Mouse (Mus musculus) heart, embryonic 15.5 days (tissue): ENCODE measurements at regions not wholly inside any gene's neighbourhood (a gene's known extent, or its start where the extent isn't known, plus 50 kb on each side); places are given as distances from the start of the nearest gene placed in this dataset.

ENCODE experiments used
- ATAC-seq: fragments of 200-750 bp; cut with Nextera tagmentation; replicated peaks from 2 replicates; pipeline ENCODE4 v1.8.0; 2017; ENCODE audit warnings: low read depth, moderate TSS enrichment; ENCODE audit not compliant: insufficient number of reproducible peaks, insufficient read depth, low FRiP score
- H3K27ac ChIP-seq: fragments of 300-500 bp; sonication (generic); 2 replicates; pipeline ENCODE4 v1.5.1; 2015; ENCODE audit warnings: mild to moderate bottlenecking, inconsistent platforms
- H3K27me3 ChIP-seq: fragments of 300-500 bp; sonication (generic); 2 replicates; pipeline ENCODE4 v1.6.1; 2015; ENCODE audit warnings: inconsistent platforms
- H3K36me3 ChIP-seq: fragments of 300-500 bp; sonication (generic); 2 replicates; pipeline ENCODE4 v1.6.1; 2015; ENCODE audit warnings: mild to moderate bottlenecking, inconsistent platforms
- H3K4me1 ChIP-seq: fragments of 300-500 bp; sonication (generic); replicated peaks from 2 replicates; pipeline ENCODE4 v1.6.1; 2015; ENCODE audit warnings: inconsistent platforms
- H3K4me2 ChIP-seq: fragments of 300-500 bp; sonication (generic); 2 replicates; pipeline ENCODE4 v1.6.1; 2015; ENCODE audit warnings: inconsistent platforms, mild to moderate bottlenecking, moderate library complexity
- H3K4me3 ChIP-seq: fragments of 300-500 bp; sonication (generic); 2 replicates; pipeline ENCODE4 v1.5.1; 2015; ENCODE audit warnings: mild to moderate bottlenecking, inconsistent platforms
- H3K9ac ChIP-seq: fragments of 300-500 bp; sonication (generic); 2 replicates; pipeline ENCODE4 v1.6.1; 2015; ENCODE audit warnings: mild to moderate bottlenecking, inconsistent platforms
- H3K9me3 ChIP-seq: fragments of 300-500 bp; sonication (generic); replicated peaks from 2 replicates; pipeline ENCODE4 v1.6.1; 2016; ENCODE audit warnings: inconsistent platforms
- WGBS: fragments of 180-500 bp; shearing (Covaris S2); methylation state at CpG from one replicate; pipeline ENCODE4 v1.1.7; 2015; ENCODE audit warnings: mixed read lengths; 5-methylcytosine and 5-hydroxymethylcytosine counted together

DNA sequence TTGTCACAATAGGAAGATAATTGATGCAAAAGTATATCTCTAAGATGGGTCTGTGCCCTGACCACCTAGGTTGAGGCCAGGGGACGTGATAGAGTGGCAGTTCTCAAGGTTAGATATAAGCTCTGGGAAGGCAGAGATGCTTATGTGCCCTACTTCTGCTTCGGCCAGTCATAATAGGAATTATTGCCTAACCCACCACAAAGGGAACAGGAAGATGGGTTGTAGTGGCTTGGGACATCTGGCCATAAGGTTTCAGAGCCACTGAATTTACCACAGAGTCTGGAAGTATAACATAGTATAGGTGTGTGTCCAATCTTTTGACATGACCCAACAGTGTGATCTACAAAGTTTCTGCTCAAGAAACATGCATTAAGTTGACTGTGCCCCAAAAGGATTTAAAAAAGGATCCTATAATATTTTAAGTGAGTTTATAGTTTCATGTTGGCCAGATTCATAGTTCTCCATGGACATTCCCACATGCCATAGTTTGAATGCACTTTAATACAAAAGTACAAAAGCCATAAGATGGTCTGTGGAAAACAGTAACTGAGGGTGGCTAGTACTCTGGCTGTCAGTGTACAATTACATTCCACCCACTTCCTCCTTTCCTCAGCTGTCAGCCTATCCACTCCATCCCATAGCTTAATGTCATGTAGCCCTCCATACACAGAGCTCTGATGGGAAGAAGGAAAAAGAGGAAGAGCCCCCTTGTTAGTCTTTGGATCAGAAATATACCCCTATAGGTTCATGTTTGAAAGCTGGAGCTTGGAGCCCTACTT is 508.3 kb downstream of the Insc start:
- Histone ChIP-seq H3K9ac (no peak overlapping the region), H3K27me3 (no peaks in the 10 kb centered on the region), H3K4me2 (no peak overlapping the region), H3K4me1 (no peaks in the 10 kb centered on the region; the same call in 1 of the 2 replicates), H3K36me3 (no peaks in the 10 kb centered on the region), H3K4me3 (no peak overlapping the region), H3K9me3 (no peaks in the 10 kb centered on the region), H3K27ac (no peak overlapping the region)
- no peak for ATAC-seq
- WGBS, result 86% methylated on average over 2 of the region's 2 CpGs

DNA sequence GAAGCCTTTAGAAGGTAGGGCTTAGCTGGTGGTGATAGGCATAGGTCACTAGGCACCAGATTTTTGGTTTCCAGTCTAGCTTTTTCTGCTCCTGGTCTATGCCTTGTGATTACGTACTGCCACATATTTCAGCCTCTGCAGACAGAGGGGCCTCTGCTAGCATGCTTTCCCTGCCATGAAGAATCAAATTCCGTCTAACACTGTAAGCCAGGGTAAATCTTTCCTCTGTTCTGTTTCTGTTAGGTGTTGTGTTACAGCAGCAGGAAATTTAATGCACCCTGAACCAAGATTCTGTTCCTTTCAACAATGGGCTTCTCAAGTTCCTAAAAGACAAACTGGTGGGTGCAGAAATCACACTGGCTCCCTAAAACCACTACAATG is 508.9 kb downstream of the Insc start:
- Histone ChIP-seq H3K27ac (no peak overlapping the region), H3K36me3 (no peaks in the 10 kb centered on the region), H3K9me3 (no peaks in the 10 kb centered on the region), H3K9ac (no peak overlapping the region), H3K4me3 (no peak overlapping the region), H3K4me1 (no peaks in the 10 kb centered on the region; the same call in 1 of the 2 replicates), H3K4me2 (no peak overlapping the region), H3K27me3 (no peaks in the 10 kb centered on the region)
- WGBS, result 69% methylated on average over 2 of the region's 2 CpGs
- ATAC-seq, result no peak

DNA sequence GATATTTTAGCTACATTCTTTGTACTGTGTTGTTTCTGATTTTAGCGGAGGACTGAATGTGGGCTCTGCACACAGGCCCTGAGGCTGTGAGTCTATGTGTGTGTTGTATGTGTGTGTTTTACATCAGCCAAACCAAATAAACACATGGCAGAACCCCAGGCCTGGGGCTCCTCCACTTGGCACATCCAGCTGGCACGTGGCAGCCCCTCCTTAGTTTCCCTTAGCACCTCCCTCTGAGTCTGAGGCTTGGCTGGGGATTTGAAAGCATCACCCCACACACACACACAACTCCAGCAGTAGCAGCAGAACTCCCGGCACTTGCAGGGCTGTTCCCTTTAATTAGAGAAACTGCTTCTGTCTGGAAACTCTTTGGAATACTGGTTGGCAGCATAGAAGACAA is 515.1 kb downstream of the Insc start:
- H3K4me1 ChIP-seq, result no peaks in the 10 kb centered on the region; the same call in 1 of the 2 replicates
- H3K9me3 ChIP-seq, result no peaks in the 10 kb centered on the region
- no peaks in the 10 kb centered on the region for H3K36me3 ChIP-seq
- ATAC-seq, result no peak
- H3K9ac ChIP-seq, result no peak overlapping the region
- no peak overlapping the region for H3K4me2 ChIP-seq
- no peak overlapping the region for H3K4me3 ChIP-seq
- H3K27me3 ChIP-seq, result no peaks in the 10 kb centered on the region
- H3K27ac ChIP-seq, result no peak overlapping the region
- WGBS, result 45% methylated on average over 3 of the region's 3 CpGs

DNA sequence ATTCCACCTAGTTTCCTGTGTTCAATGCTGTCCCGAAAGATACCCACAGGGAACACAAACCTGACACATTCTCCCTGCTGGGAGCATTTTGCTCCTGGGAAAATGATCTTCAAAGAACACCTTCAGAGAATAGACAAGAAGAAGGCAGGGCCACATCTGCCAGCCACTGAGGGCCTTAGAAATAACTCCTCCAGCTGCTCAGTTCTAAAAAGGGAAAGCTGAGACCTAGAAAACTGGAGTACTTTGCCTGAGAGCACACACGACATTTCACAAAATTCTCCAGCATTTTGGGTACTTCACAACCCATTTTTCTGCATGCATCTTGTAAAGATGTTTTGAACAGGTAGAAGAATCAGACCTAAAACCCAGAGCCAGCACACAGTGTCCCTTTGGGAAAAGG is 519.6 kb downstream of the Insc start:
- WGBS, result 80% methylated on average over 2 of the region's 2 CpGs
- H3K4me1 ChIP-seq, result no peaks in the 10 kb centered on the region

DNA sequence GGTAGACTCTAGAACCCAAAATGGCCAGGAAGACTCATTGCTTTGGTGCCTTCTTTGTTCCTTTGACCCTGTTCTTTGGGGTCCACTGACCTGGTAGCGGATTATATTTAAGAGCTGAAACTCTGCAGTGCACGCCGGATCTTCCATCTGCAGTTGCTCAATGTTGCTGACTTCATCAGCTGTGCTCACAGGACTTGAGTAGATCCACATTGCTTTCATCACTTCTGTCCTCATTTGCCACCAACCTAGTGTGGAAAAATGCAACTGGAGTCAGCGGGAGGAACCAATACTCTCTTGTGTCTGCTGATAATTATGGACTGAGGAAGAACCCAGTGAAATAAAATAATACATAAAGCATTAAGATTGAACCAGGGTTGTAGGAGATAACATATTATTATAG is 522.6 kb downstream of the Insc start:
- H3K4me2 ChIP-seq, result no peak overlapping the region
- no peak overlapping the region for H3K4me3 ChIP-seq
- no peak overlapping the region for H3K9ac ChIP-seq
- no peaks in the 10 kb centered on the region for H3K9me3 ChIP-seq
- no peaks in the 10 kb centered on the region for H3K4me1 ChIP-seq
- H3K27ac ChIP-seq, result no peak overlapping the region
- no peaks in the 10 kb centered on the region for H3K36me3 ChIP-seq
- ATAC-seq, result no peak
- H3K27me3 ChIP-seq, result no peaks in the 10 kb centered on the region
- 61% methylated on average over 4 of the region's 4 CpGs for WGBS

More for the DNA sequence above, 519.6 kb downstream of the Insc start:
- H3K27ac ChIP-seq, result no peak overlapping the region
- H3K4me2 ChIP-seq, result no peak overlapping the region
- H3K36me3 ChIP-seq, result no peaks in the 10 kb centered on the region
- H3K4me3 ChIP-seq, result no peak overlapping the region
- H3K9me3 ChIP-seq, result no peaks in the 10 kb centered on the region
- ATAC-seq, result no peak
- H3K27me3 ChIP-seq, result no peaks in the 10 kb centered on the region
- H3K9ac ChIP-seq, result no peak overlapping the region

DNA sequence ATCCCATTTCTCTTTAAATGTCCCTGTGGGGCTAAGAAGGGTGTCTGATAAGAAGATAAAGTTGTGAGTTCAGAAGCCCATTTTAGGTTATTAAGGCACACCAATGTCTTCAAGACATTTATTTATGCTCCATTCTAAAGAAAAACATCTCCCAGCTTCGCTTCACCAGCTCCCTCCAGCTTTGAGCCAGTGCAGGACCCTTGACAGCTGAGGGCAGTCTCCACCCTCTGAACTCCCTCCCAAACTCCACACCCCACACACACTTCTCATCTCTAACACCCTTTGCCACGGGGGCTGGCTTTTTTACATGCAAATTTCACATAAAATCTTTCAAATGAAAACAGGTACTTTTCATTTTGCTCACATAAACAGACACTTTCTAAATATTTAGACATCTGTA is 527.3 kb downstream of the Insc start:
- H3K4me2 ChIP-seq, result no peak overlapping the region
- no peak overlapping the region for H3K9ac ChIP-seq
- no peaks in the 10 kb centered on the region for H3K4me1 ChIP-seq
- no peak overlapping the region for H3K4me3 ChIP-seq
- no peaks in the 10 kb centered on the region for H3K9me3 ChIP-seq
- H3K36me3 ChIP-seq, result no peaks in the 10 kb centered on the region
- no peak for ATAC-seq
- H3K27ac ChIP-seq, result no peak overlapping the region
- no peaks in the 10 kb centered on the region for H3K27me3 ChIP-seq
- 31% methylated on average over 2 of the region's 2 CpGs for whole genome bisulfite sequencing

DNA sequence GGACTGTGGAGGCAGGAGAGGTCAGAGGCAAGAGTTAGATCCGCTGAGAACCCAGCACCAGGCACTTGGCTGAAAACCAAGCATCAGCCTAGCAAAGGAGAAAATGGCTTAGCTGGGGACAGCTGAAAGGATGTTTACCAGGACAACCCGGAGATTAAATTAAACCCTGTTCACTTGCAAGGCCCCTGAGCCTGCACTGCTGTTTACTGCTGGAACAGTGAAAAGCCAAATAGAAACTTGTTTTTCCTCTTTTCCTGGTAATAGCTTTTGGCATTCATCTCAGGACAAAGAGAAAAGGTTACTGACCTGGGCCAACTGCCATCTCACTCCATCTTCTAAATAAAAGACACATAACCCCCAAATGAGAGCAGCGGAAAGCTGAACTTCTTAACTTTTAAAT is 531.3 kb downstream of the Insc start:
- ATAC-seq, result no peak
- Histone ChIP-seq H3K4me3 (no peak overlapping the region), H3K4me1 (no peaks in the 10 kb centered on the region), H3K9ac (no peak overlapping the region), H3K27me3 (no peaks in the 10 kb centered on the region), H3K36me3 (no peaks in the 10 kb centered on the region), H3K9me3 (no peaks in the 10 kb centered on the region), H3K27ac (no peak overlapping the region), H3K4me2 (no peak overlapping the region)
- WGBS, result 43% methylated on average over 3 of the region's 3 CpGs

DNA sequence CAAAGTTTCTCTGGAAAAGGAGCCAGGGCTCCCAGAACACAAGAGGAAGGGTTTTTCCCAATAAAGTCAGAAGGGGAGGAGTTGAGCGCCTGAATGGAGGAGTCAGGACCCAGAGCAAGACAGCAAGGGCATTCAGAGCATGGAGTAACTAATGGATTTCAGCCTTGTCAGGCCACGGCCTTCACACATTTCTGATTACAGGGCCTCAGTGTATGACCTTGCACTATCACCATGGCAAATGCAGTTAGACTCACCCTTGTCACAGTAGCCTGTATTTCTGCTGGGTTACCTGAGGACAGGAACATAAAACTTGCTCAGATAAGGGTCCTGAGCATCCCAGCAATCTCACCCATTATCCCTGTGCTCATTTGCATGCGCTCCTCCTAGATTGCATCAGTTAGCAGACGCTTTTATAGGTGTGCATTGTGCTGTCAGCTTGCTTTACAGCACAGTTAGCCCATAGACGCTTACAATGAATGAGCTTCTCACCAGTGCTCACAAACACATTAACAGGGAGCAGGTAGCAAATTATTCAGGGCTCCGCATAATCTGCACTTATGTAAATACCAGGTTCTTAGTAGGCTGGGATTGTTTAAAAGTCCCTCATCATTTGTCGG is 547.4 kb downstream of the Insc start:
- Histone ChIP-seq H3K9ac (no peak overlapping the region), H3K36me3 (no peaks in the 10 kb centered on the region), H3K9me3 (no peaks in the 10 kb centered on the region), H3K27me3 (no peaks in the 10 kb centered on the region), H3K4me2 (no peak overlapping the region), H3K27ac (no peak overlapping the region), H3K4me3 (no peak overlapping the region), H3K4me1 (no peaks in the 10 kb centered on the region)
- WGBS, result 73% methylated on average over 7 of the region's 7 CpGs
- no peak for ATAC-seq

DNA sequence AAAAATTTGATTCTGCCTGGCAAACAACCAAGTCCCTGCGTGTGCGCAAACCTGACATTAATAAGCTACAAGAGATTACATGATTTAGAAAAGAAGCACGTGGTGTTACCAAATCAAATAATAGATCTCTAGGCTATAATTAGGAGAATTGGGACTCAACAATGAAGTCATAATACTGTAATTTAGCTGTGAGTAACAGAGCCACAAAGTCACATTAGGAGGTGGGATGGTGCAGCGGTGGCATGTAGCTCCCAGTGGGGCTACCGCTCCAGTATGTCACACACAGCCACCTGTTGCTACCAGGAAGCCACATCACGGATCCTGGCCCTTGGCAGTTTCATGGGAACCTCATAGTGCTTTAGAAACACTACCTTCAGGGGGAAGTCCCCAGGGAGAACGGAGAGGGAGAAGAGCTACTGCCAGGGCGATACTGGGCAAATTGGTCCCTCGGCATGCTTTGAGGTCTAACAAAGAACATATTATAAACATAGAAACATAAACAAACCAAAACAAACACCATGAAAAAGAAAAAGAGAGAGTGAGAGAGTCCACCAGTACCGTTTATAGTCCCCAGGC is 551.2 kb downstream of the Insc start:
- WGBS, result 77% methylated on average over 10 of the region's 10 CpGs

DNA sequence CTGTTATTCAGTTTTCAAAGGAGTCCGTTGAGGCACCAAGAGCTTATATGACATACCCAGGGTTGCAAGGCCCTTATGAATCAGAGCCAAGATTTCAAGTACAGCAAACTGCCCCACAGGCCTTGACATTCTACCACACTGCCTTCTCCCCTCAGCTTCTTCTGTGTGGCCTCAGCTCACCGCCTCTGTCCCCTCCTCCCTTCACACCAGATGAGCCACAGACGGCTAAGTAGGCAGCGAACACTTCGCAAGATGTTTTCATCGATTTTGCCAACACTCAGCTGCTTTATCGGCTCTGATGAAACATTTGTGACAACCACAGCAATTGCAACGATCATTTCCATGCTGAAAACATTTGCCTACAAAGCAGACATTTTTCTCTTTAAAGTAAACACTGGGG is 556.7 kb downstream of the Insc start:
- no peaks in the 10 kb centered on the region for H3K9me3 ChIP-seq
- H3K36me3 ChIP-seq, result no peaks in the 10 kb centered on the region
- no peak overlapping the region for H3K27ac ChIP-seq
- 0 out of 2 replicates have a peak, but pooled peaks cover 8% of the 10 kb centered on the region for H3K4me1 ChIP-seq
- no peak overlapping the region for H3K4me3 ChIP-seq
- no peak overlapping the region for H3K9ac ChIP-seq
- WGBS, result 78% methylated on average over 8 of the region's 8 CpGs
- no peak overlapping the region for H3K4me2 ChIP-seq
- H3K27me3 ChIP-seq, result no peaks in the 10 kb centered on the region
- ATAC-seq, result no peak

More for the DNA sequence above, 551.2 kb downstream of the Insc start:
- no peaks in the 10 kb centered on the region for H3K4me1 ChIP-seq
- H3K4me3 ChIP-seq, result no peak overlapping the region
- H3K4me2 ChIP-seq, result no peak overlapping the region
- no peak for ATAC-seq
- H3K9ac ChIP-seq, result no peak overlapping the region
- no peaks in the 10 kb centered on the region for H3K36me3 ChIP-seq
- H3K9me3 ChIP-seq, result no peaks in the 10 kb centered on the region
- no peak overlapping the region for H3K27ac ChIP-seq
- H3K27me3 ChIP-seq, result no peaks in the 10 kb centered on the region

DNA sequence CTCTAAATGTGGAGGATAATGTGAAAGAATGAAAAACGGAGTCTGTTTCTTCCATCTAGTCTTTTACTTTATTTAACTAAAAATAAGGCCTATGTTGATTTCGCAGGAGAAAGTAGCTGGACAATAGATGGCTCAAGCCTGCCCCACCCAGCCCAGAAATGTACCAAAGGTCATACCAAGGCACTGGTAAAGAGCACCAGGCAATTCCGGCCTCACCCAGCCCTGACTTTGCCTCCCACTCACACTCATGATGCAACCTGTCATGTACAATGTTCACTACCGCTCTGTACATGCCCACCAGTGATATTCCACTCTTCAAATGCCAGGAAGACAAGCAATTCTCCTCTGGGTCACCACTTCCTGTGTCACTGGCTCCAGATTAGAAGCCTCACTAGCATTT is 564.9 kb downstream of the Insc start:
- Histone ChIP-seq H3K4me1 (peaks cover 43% of the 10 kb centered on the region), H3K4me3 (no peak overlapping the region), H3K27me3 (no peaks in the 10 kb centered on the region), H3K9me3 (no peaks in the 10 kb centered on the region), H3K4me2 (no peak overlapping the region), H3K9ac (no peak overlapping the region), H3K27ac (no peak overlapping the region), H3K36me3 (no peaks in the 10 kb centered on the region)
- no peak for ATAC-seq
- 78% methylated on average over 4 of the region's 4 CpGs for WGBS
